7 mouse cellular contexts compared by ENCODE assay signal in genomic region chr11:94991641-94992479, GRCm38 (mm10). TPM values are rescaled to one million over a fixed set of nuclear protein-coding genes. Genes with fewer than 3 reads are reported as not detected.
DNase-seq lines count a peak whose midpoint lies in the region; ATAC-seq and TF ChIP-seq lines count a peak whose summit lies in the region.

No protein-coding gene starts in this region.

- no peak for ATAC-seq in midbrain, postnatal 0 days (ENCODE audit: low FRiP score)

- H3K4me3 ChIP-seq in C2C12 (ENCODE audit: insufficient read depth, poor library complexity, severe bottlenecking) (peak overlapping the region; percentile 79), ES-Bruce4 (ENCODE audit: low read depth, low read length) (peak overlapping the region; percentile 55)
- H3K4me3 ChIP-seq in midbrain, postnatal 0 days (ENCODE audit: low read depth, low read length), result peak overlapping the region; percentile 94

- peak overlapping the region; percentile 98 for H3K4me2 ChIP-seq in midbrain, postnatal 0 days (ENCODE audit: low read depth, low read length, poor library complexity, severe bottlenecking)

- peaks cover 61% of the 10 kb centered on the region for H3K79me2 ChIP-seq in C2C12 (ENCODE audit: control insufficient read depth, insufficient read depth)

- TF ChIP-seq EP300 in ES-Bruce4 (IDR thresholded peaks at IDR 0.05; ENCODE audit: insufficient read depth, low read depth, low read length), result no peak

- H3K36me3 ChIP-seq in C2C12 (ENCODE audit: control insufficient read depth, insufficient read depth) (peaks cover 27% of the 10 kb centered on the region), ES-Bruce4 (ENCODE audit: control insufficient read depth, insufficient read depth, low read length, poor library complexity, severe bottlenecking) (no peaks in the 10 kb centered on the region)
- peaks cover 8% of the 10 kb centered on the region for H3K36me3 ChIP-seq in midbrain, postnatal 0 days (ENCODE audit: insufficient read depth, low read length)

- intact Hi-C loops in heart, postnatal 36 days (cut with DNase I), result no loop called here

- peaks cover 6% of the 10 kb centered on the region for H3K4me1 ChIP-seq in ES-Bruce4 (ENCODE audit: control insufficient read depth, insufficient read depth, low read length)
- peaks cover 42% of the 10 kb centered on the region for H3K4me1 ChIP-seq in midbrain, postnatal 0 days (ENCODE audit: insufficient read depth, low read length)

- no peak for TF ChIP-seq CTCF in C2C12 (IDR thresholded peaks at IDR 0.05; ENCODE audit: control insufficient read depth, insufficient read depth, insufficient read length)
- no peak for TF ChIP-seq CTCF in ES-Bruce4 (IDR thresholded peaks at IDR 0.05; ENCODE audit: low read depth, low read length)
- no peak for TF ChIP-seq CTCF in midbrain, postnatal 0 days (IDR thresholded peaks at IDR 0.05)

- peaks cover 41% of the 10 kb centered on the region for H3K79me3 ChIP-seq in C2C12 (ENCODE audit: low read depth)

- no peak for TF ChIP-seq POLR2A in ES-Bruce4 (IDR thresholded peaks at IDR 0.05; ENCODE audit: insufficient read depth, low read length)

- H3K9me3 ChIP-seq in ES-Bruce4 (replicated peaks; ENCODE audit: control insufficient read depth, insufficient read depth, low read length, poor library complexity, severe bottlenecking), result no peaks in the 10 kb centered on the region
- no peaks in the 10 kb centered on the region for H3K9me3 ChIP-seq in midbrain, postnatal 0 days (ENCODE audit: low read length)

- peak overlapping the region; percentile 91 for H3K9ac ChIP-seq in ES-Bruce4 (ENCODE audit: low read depth, poor library complexity, severe bottlenecking)
- H3K9ac ChIP-seq in midbrain, postnatal 0 days (replicated peaks; ENCODE audit: low read length, poor library complexity, severe bottlenecking), result peak overlapping the region; percentile 91

- H3K27me3 ChIP-seq in C2C12 (ENCODE audit: control insufficient read depth, insufficient read depth, insufficient read length), result no peaks in the 10 kb centered on the region
- H3K27me3 ChIP-seq in ES-Bruce4 (ENCODE audit: control insufficient read depth, insufficient read depth, low read length, poor library complexity, severe bottlenecking), result peaks cover 3% of the 10 kb centered on the region; the same call in 1 of the 2 replicates
- no peaks in the 10 kb centered on the region for H3K27me3 ChIP-seq in midbrain, postnatal 0 days (ENCODE audit: insufficient read depth, low read length)

- peak; percentile 50 for DNase-seq in embryo, embryonic 9.5 days (ENCODE audit: extremely low spot score)
- peak; percentile 69 to 78 for DNase-seq in heart, postnatal 36 days
- peak; percentile 74 for DNase-seq in liver
- DNase-seq in midbrain, postnatal 0 days (ENCODE audit: low spot score), result peak; percentile 38
- DNase-seq in thymus, postnatal 4 days, result peak; percentile 84

- no peak overlapping the region for H3K27ac ChIP-seq in ES-Bruce4 (ENCODE audit: insufficient read depth, low read length)
- peak overlapping the region; percentile 93 for H3K27ac ChIP-seq in midbrain, postnatal 0 days (ENCODE audit: low read depth, low read length)

- under 1% methylated on average over 92 of the region's 99 CpGs for WGBS in midbrain, postnatal 0 days

- H3ac ChIP-seq in C2C12 (ENCODE audit: control insufficient read depth, insufficient read length, low read depth), result peak overlapping the region; percentile 66

TF ChIP-seq in C2C12, 6 proteins besides CTCF, POLR2A, EP300 and RAD21:
- peak; percentile 10 for TF ChIP-seq MAX (IDR thresholded peaks at IDR 0.05)
- TF ChIP-seq MYOG (IDR thresholded peaks at IDR 0.05; ENCODE audit: control insufficient read depth, extremely low read depth, insufficient read length), result no peak
TF ChIP-seq in C2C12: peak in this region for 1.

RNA-seq across cellular contexts. Expression of gene Ppp1r9b, which starts 1.0 kb away (rescaled TPM):
- polyA plus RNA-seq in C2C12 (2012; fragmentation: generic; extraction: Trizol) (31.8 TPM), ES-Bruce4 (2011; ENCODE audit: insufficient read depth, insufficient read length, low read depth, missing spikeins) (20.3 and 21.0 TPM in 2 replicates)
- 10 to 100 TPM; 46.3 to 50.8 TPM for total RNA-seq in heart, postnatal 36 days (2021)
- total RNA-seq in midbrain, postnatal 0 days (2014; rRNA removed), result 179 and 217 TPM in 2 replicates
- 18.2 and 20.4 TPM in 2 replicates for polyA plus RNA-seq in midbrain, postnatal 0 days (2015; fragmentation: Nextera tagmentation; extraction: Ambion mirVana)

RNA-seq across cellular contexts. Expression of gene Sgca, which starts 15.7 kb away (rescaled TPM):
- polyA plus RNA-seq in C2C12 (2012; fragmentation: generic; extraction: Trizol) (5.3 TPM), ES-Bruce4 (2011; ENCODE audit: insufficient read depth, insufficient read length, low read depth, missing spikeins) (not detected in 2 replicates)
- total RNA-seq in heart, postnatal 36 days (2021), result 100 to 1,000 TPM; 185 to 189 TPM
- not detected in 2 replicates for total RNA-seq in midbrain, postnatal 0 days (2014; rRNA removed)
- polyA plus RNA-seq in midbrain, postnatal 0 days (2015; fragmentation: Nextera tagmentation; extraction: Ambion mirVana), result 0.29 and 0.39 TPM in 2 replicates

RNA-seq across cellular contexts. Expression of gene Samd14, which starts 17.8 kb away (rescaled TPM):
- polyA plus RNA-seq in C2C12 (2012; fragmentation: generic; extraction: Trizol) (14.0 TPM), ES-Bruce4 (2011; ENCODE audit: insufficient read depth, insufficient read length, low read depth, missing spikeins) (0.30 and 0.79 TPM in 2 replicates)
- 1 to 10 TPM; 1.2 to 1.3 TPM for total RNA-seq in heart, postnatal 36 days (2021)
- total RNA-seq in midbrain, postnatal 0 days (2014; rRNA removed), result 221 and 243 TPM in 2 replicates
- polyA plus RNA-seq in midbrain, postnatal 0 days (2015; fragmentation: Nextera tagmentation; extraction: Ambion mirVana), result 158 and 161 TPM in 2 replicates

RNA-seq across cellular contexts. Expression of gene Hils1, which starts 24.5 kb away (rescaled TPM):
- polyA plus RNA-seq in C2C12 (2012; fragmentation: generic; extraction: Trizol) (not detected), ES-Bruce4 (2011; ENCODE audit: insufficient read depth, insufficient read length, low read depth, missing spikeins) (not detected in 2 replicates)
- not detected for total RNA-seq in heart, postnatal 36 days (2021)
- not detected in 2 replicates for total RNA-seq in midbrain, postnatal 0 days (2014; rRNA removed)
- polyA plus RNA-seq in midbrain, postnatal 0 days (2015; fragmentation: Nextera tagmentation; extraction: Ambion mirVana), result not detected in 2 replicates

RNA-seq across cellular contexts. Expression of gene Pdk2, which starts 49.3 kb away (rescaled TPM):
- polyA plus RNA-seq in C2C12 (2012; fragmentation: generic; extraction: Trizol) (1.8 TPM), ES-Bruce4 (2011; ENCODE audit: insufficient read depth, insufficient read length, low read depth, missing spikeins) (9.4 and 9.5 TPM in 2 replicates)
- total RNA-seq in heart, postnatal 36 days (2021), result 100 to 1,000 TPM; 439 to 481 TPM
- total RNA-seq in midbrain, postnatal 0 days (2014; rRNA removed), result 14.1 and 18.1 TPM in 2 replicates
- 30.8 and 32.7 TPM in 2 replicates for polyA plus RNA-seq in midbrain, postnatal 0 days (2015; fragmentation: Nextera tagmentation; extraction: Ambion mirVana)
